Mouse (Mus musculus) limb, embryonic 13.5 days (tissue): ENCODE data around the gene Epn2. TPM values are rescaled to one million over a fixed set of nuclear protein-coding genes. Genes with fewer than 3 reads are reported as not detected.

Experiments used
- ATAC-seq: fragments of 200-750 bp; cut with Nextera tagmentation; 2 replicates; pipeline ENCODE4 v1.8.0; 2017; ENCODE audit warnings: low read depth, moderate number of reproducible peaks, moderate TSS enrichment; ENCODE audit not compliant: low FRiP score
- H3K27ac ChIP-seq: fragments of 300-500 bp; sonication (generic); 2 replicates; pipeline ENCODE4 v1.5.1; 2015; ENCODE audit warnings: inconsistent platforms, mild to moderate bottlenecking, moderate library complexity
- H3K27me3 ChIP-seq: fragments of 300-500 bp; sonication (generic); 2 replicates; pipeline ENCODE4 v1.6.1; 2015; ENCODE audit warnings: mild to moderate bottlenecking, inconsistent platforms
- H3K36me3 ChIP-seq: fragments of 300-500 bp; sonication (generic); 2 replicates; pipeline ENCODE4 v1.6.1; 2015; ENCODE audit warnings: inconsistent platforms, mild to moderate bottlenecking, moderate library complexity
- H3K4me1 ChIP-seq: fragments of 300-500 bp; sonication (generic); 2 replicates; pipeline ENCODE4 v1.6.1; 2015; ENCODE audit warnings: inconsistent platforms
- H3K4me2 ChIP-seq: fragments of 300-500 bp; sonication (generic); replicated peaks from 2 replicates; pipeline ENCODE4 v1.6.1; 2015; ENCODE audit warnings: inconsistent platforms, mild to moderate bottlenecking, moderate library complexity
- H3K4me3 ChIP-seq: fragments of 300-500 bp; sonication (generic); 2 replicates; pipeline ENCODE4 v1.5.1; 2015; ENCODE audit warnings: moderate library complexity, mild to moderate bottlenecking, inconsistent platforms
- H3K9ac ChIP-seq: fragments of 300-500 bp; sonication (generic); 2 replicates; pipeline ENCODE4 v1.6.1; 2015; ENCODE audit warnings: mild to moderate bottlenecking, inconsistent platforms
- H3K9me3 ChIP-seq: fragments of 300-500 bp; sonication (generic); 2 replicates; pipeline ENCODE4 v1.6.1; 2016; ENCODE audit warnings: inconsistent platforms
- WGBS: fragments of 180-500 bp; shearing (Covaris S2); methylation state at CpG from one replicate; pipeline ENCODE4 v1.1.7; 2015; 5-methylcytosine and 5-hydroxymethylcytosine counted together
- polyA plus RNA-seq: library from polyadenylated mRNA; unstranded; fragments of >200 nt; fragmentation: Nextera tagmentation; extraction: Ambion mirVana; gene quantifications from 2 replicates; pipeline ENCODE4 v1.2.1, GENCODE M21; 2015

Epn2 gene
- polyA plus RNA-seq, 1 experiment from 2014 or later: 32.1 TPM

GRCm38 (mm10) chr11:61494129-61494997 lies 85.1 kb downstream of the Epn2 start, which contains the start of gene Mapk7:
Gene Mapk7 (minus strand): TSS chr11:61494406.
- Histone ChIP-seq H3K27ac (peak within 1 kb of the TSS; percentile 88), H3K9me3 (no peaks in the 10 kb centered on the region), H3K27me3 (no peaks in the 10 kb centered on the region), H3K4me2 (peak within 1 kb of the TSS; percentile 94), H3K36me3 (peaks cover 34% of the 10 kb centered on the region), H3K9ac (peak within 1 kb of the TSS; percentile 89), H3K4me3 (peak within 1 kb of the TSS; percentile 76), H3K4me1 (peaks cover 45% of the 10 kb centered on the region)
- peak; percentile 95 for ATAC-seq
- under 1% methylated on average over 62 of the region's 62 CpGs for WGBS

DNA sequence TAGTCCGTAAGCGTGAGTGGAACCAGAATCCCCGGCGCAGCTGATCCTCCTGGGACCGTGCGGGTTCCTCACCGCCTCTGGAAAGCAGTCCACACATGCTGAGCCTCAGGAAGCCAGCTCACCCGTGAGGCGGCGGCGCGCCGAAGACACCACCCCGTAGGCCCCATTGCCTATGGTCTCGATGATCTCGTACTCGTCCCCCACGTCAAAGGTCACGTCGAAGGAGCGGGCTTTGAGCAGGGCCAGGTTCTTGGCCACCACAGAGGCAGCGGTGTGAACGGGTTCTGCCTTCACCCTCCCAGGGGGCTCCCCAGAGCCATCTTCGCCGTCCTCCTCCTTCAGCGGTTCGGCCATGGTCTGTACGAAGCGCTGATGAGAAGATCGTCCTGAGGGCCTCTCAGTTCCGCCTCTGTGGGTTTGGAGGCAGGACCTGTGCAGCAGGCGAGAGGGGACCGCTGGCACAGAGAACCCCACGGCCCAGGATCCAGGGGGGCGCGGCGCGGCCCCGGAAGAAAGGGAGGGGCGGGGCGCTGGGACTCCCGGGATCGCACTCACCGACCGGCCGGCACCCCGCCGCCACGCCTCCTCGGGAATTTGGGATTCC lies 85.9 kb downstream of the Epn2 start:
- peak; percentile 57 for ATAC-seq
- under 1% methylated on average over 50 of the region's 50 CpGs for WGBS
- peak overlapping the region; percentile 94 for H3K4me2 ChIP-seq
- peak overlapping the region; percentile 89 for H3K9ac ChIP-seq
- peaks cover 41% of the 10 kb centered on the region for H3K36me3 ChIP-seq
- H3K4me3 ChIP-seq: peak overlapping the region; percentile 76
- no peaks in the 10 kb centered on the region for H3K27me3 ChIP-seq
- H3K9me3 ChIP-seq: no peaks in the 10 kb centered on the region
- peaks cover 42% of the 10 kb centered on the region for H3K4me1 ChIP-seq
- H3K27ac ChIP-seq: peak overlapping the region; percentile 85

- H3K4me3 ChIP-seq: peak overlapping the region; percentile 76
- H3K36me3 ChIP-seq: peaks cover 49% of the 10 kb centered on the region
- H3K9ac ChIP-seq: peak overlapping the region; percentile 89
- peak overlapping the region; percentile 94 for H3K4me2 ChIP-seq
- WGBS: 72% methylated on average over 12 of the region's 12 CpGs
- no peaks in the 10 kb centered on the region for H3K9me3 ChIP-seq
- H3K27ac ChIP-seq: peak overlapping the region; percentile 85
- peaks cover 49% of the 10 kb centered on the region for H3K4me1 ChIP-seq
- no peak for ATAC-seq
- no peaks in the 10 kb centered on the region for H3K27me3 ChIP-seq
Observed at GRCm38 (mm10) chr11:61492749-61493401, 86.6 kb downstream of the Epn2 start.

- Histone ChIP-seq H3K4me1 (peaks cover 68% of the 10 kb centered on the region), H3K27ac (no peak overlapping the region), H3K4me3 (0 out of 2 replicates have a peak overlapping the region, but pooled peaks have one; percentile 3), H3K9ac (peak overlapping the region; percentile 25; the same call in 1 of the 2 replicates), H3K9me3 (no peaks in the 10 kb centered on the region), H3K4me2 (no peak overlapping the region), H3K36me3 (peaks cover 59% of the 10 kb centered on the region), H3K27me3 (no peaks in the 10 kb centered on the region)
- ATAC-seq: no peak
- 92% methylated on average over 22 of the region's 22 CpGs for WGBS
Observed at GRCm38 (mm10) chr11:61490944-61491520, 88.5 kb downstream of the Epn2 start.

GRCm38 (mm10) chr11:61489874-61490273 lies 89.6 kb downstream of the Epn2 start:
- Histone ChIP-seq H3K27me3 (no peaks in the 10 kb centered on the region), H3K4me3 (no peak overlapping the region), H3K4me1 (peaks cover 71% of the 10 kb centered on the region), H3K9me3 (no peaks in the 10 kb centered on the region), H3K27ac (no peak overlapping the region), H3K4me2 (peak overlapping the region; percentile 17; the same call in 1 of the 2 replicates), H3K36me3 (peaks cover 59% of the 10 kb centered on the region), H3K9ac (no peak overlapping the region)
- WGBS: 91% methylated on average over 8 of the region's 8 CpGs
- ATAC-seq: no peak

GRCm38 (mm10) chr11:61489085-61489484 lies 90.4 kb downstream of the Epn2 start:
- H3K4me1 ChIP-seq: peaks cover 79% of the 10 kb centered on the region
- H3K36me3 ChIP-seq: peaks cover 59% of the 10 kb centered on the region
- no peaks in the 10 kb centered on the region for H3K9me3 ChIP-seq
- H3K27ac ChIP-seq: no peak overlapping the region
- H3K4me3 ChIP-seq: no peak overlapping the region
- no peak overlapping the region for H3K4me2 ChIP-seq
- no peak overlapping the region for H3K9ac ChIP-seq
- ATAC-seq: no peak
- H3K27me3 ChIP-seq: no peaks in the 10 kb centered on the region
- 86% methylated on average over 2 of the region's 2 CpGs for WGBS

GRCm38 (mm10) chr11:61487936-61488335 lies 91.6 kb downstream of the Epn2 start:
- no peak for ATAC-seq
- WGBS: 84% methylated on average over 7 of the region's 7 CpGs
- Histone ChIP-seq H3K36me3 (peaks cover 59% of the 10 kb centered on the region), H3K4me2 (peak overlapping the region; percentile 95), H3K4me3 (no peak overlapping the region), H3K27ac (peak overlapping the region; percentile 44; the same call in 1 of the 2 replicates), H3K4me1 (peaks cover 85% of the 10 kb centered on the region), H3K9me3 (no peaks in the 10 kb centered on the region), H3K9ac (no peak overlapping the region), H3K27me3 (no peaks in the 10 kb centered on the region)

DNA sequence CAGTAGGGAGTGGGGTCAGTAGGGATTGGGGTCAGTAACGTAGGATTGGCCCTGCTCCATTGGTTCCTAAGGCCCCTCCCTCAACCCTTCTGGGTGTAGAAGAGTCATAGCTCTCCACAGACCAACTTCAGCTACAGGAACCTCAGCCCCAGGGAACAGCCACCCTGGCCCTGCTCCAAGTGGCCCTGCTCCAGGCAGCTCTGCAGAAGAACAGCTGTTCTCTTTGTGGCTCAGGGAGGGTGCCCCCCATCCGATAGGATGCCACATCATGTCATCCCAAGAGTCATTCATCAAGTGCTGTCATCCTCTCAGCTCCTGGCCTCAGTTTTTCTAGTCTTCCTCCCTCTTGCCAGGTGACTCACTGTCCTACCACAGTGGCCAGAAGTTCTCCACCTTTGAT lies 92.1 kb downstream of the Epn2 start:
- no peak overlapping the region for H3K9ac ChIP-seq
- H3K4me2 ChIP-seq: peak overlapping the region; percentile 95
- H3K4me1 ChIP-seq: peaks cover 80% of the 10 kb centered on the region
- peaks cover 56% of the 10 kb centered on the region for H3K36me3 ChIP-seq
- ATAC-seq: no peak
- H3K27me3 ChIP-seq: no peaks in the 10 kb centered on the region
- WGBS: 63% methylated on average over 2 of the region's 2 CpGs
- H3K4me3 ChIP-seq: peak overlapping the region; percentile 58
- H3K27ac ChIP-seq: no peak overlapping the region
- no peaks in the 10 kb centered on the region for H3K9me3 ChIP-seq

DNA sequence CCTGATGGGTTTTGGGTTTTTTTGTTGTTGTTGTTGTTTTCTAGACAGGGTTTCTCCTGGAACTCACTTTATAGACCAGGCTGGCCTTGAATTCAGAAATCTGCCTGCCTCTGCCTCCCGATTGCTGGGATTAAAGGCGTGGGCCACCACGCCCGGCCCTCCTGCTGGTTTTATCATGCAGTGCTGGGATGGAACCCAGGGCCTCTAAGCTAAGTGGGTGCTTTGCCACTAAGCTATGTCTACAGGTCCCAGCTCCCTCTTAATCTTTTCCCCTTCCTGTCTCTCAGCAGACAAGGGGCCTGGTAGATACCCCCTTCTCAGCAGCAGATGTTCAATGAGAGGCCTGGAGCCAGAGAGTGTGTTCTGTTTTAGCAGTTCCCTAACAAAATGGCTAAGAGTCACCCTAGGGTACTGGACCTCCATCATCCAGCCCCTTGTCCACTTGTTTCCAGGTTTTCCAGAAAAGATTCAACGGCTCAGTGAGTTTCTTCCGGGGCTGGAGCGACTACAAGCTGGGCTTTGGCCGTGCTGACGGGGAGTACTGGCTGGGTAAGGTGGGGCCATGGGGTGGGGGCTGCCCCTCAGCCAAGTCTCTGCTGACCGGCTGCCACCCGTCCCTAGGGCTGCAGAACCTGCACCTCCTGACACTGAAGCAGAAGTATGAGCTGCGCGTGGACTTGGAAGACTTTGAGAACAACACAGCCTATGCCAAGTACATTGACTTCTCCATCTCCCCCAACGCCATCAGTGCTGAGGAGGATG lies 92.8 kb downstream of the Epn2 start:
- Histone ChIP-seq H3K4me2 (peak overlapping the region; percentile 95), H3K9me3 (no peaks in the 10 kb centered on the region), H3K27me3 (no peaks in the 10 kb centered on the region), H3K9ac (peak overlapping the region; percentile 85), H3K4me1 (peaks cover 83% of the 10 kb centered on the region), H3K36me3 (peaks cover 48% of the 10 kb centered on the region), H3K4me3 (peak overlapping the region; percentile 58), H3K27ac (peak overlapping the region; percentile 100)
- no peak for ATAC-seq
- 82% methylated on average over 14 of the region's 14 CpGs for WGBS

DNA sequence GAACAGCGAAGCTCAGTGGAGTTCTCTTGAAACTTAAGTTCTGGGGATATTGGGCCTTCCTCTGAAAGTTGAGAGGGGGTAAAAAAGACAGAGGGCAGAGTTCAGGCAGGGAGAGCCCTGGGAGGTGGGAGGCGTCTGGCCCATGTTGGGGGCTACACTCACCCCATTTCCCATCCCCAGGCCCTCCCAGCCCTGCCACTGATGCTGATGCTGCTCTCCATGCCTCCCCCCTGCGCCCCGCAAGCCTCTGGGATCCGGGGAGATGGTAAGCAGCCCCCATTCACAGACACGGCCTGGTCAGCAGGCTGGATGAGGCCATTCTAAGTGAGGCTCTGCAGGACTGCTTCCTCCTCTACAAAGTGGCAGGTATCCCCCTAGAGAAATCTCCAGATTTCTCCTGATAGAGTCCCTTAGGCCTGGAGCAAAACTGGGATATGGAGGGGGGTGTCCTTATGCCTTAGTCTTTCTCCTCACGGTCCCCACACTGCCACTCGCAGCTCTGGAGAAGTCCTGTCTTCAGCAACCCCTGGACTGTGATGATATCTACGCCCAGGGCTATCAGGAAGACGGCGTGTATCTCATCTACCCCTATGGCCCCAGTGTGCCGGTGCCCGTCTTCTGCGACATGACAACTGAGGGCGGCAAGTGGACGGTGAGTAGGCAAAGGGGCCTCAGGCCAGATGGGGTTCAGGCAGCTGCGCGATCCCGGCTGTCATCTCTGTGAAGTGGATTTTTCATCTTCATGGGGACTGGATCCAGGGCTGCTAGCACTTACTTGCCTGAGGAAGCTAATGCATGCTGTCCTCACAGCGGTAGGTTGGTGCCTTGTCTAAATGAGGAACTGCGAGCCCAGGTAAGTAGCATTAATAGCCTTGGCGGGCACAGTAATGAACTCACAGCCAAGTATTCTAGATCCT lies 93.7 kb downstream of the Epn2 start:
- Histone ChIP-seq H3K27me3 (no peaks in the 10 kb centered on the region), H3K4me1 (peaks cover 79% of the 10 kb centered on the region), H3K4me2 (peak overlapping the region; percentile 95), H3K4me3 (peak overlapping the region; percentile 58), H3K9ac (peak overlapping the region; percentile 85), H3K9me3 (no peaks in the 10 kb centered on the region), H3K36me3 (peaks cover 40% of the 10 kb centered on the region), H3K27ac (peak overlapping the region; percentile 100)
- 25% methylated on average over 22 of the region's 22 CpGs for WGBS
- ATAC-seq: peak; percentile 10
